Mouse (Mus musculus): Measurements from ENCODE around the gene Aim2.
"Not testable (repeated sequence)": the region's sequence is repeated elsewhere in the genome, so short reads cannot be mapped to it uniquely, and the experiment has no call there.

The Aim2 gene

GRCm38 (mm10) chr1:173451665-173452064 is 101.0 kb downstream of the Aim2 start:
- DNase-seq (ENCODE audit: low read depth in 1 of 2, low spot score in 2 of 2), result peak; percentile 34 to 46

GRCm38 (mm10) chr1:173456139-173456754 is 105.6 kb downstream of the Aim2 start:
- no peak for DNase-seq (ENCODE audit: low read depth in 1 of 2, low spot score in 2 of 2)

DNA sequence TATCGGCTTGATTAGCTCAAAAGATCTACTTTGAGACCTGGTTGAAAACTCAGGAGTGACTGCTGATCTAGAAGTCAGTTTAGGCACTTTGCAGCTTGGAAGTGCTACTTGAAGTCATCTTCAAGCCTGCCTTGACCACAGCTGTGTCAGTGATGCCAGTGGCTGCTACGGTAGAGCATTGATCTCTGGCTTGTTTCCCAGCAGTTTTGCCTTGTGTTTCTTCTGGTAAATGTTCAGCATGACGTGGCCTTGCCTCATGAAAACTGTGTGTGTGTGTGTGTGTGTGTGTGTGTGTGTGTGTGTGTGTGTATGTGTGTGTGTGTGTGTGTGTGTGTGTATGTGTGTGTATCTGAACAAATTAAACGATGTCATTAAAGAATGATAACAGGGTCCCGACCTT is 106.1 kb downstream of the Aim2 start:
- no peak for DNase-seq (ENCODE audit: low read depth in 1 of 2, low spot score in 2 of 2)

DNA sequence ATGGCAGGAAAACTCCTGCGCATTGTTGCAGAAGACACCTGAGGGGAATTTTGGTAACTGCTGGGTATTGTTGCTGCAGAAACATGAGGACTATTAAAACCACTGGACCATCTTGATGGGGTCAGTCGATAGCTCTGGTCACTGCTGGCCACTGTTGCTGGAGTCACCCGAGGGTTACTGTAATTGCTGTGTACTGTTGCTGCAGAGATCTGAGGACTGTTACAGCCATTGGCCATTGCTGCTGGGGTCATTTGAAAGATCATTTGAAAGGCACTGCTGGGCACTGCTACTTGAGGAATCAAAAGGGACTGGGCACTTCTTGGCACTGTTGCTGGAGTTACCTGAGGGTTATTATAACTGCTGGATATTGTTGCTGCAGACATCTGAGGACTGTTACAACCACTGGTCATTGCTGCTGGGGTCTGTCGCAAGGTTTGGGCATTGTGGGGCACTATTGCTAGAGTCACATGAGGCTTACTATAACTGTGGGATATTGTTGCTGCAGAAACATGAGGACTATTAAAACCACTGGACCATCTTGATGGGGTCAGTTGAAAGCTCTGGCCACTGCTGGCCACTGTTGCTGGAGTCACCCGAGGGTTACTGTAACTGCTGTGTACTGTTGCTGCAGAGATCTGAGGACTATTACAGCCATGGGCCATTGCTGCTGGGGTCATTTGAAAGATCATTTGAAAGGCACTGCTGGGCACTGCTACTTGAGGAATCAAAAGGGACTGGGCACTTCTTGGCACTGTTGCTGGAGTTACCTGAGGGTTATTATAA is 129.9 kb downstream of the Aim2 start:
- not testable (repeated sequence) for DNase-seq (ENCODE audit: low read depth in 1 of 2, low spot score in 2 of 2)

- not testable (repeated sequence) for DNase-seq (ENCODE audit: low read depth in 1 of 2, low spot score in 2 of 2)
These were observed 130.5 kb downstream of the Aim2 start for GRCm38 (mm10) chr1:173481182-173481574.

DNA sequence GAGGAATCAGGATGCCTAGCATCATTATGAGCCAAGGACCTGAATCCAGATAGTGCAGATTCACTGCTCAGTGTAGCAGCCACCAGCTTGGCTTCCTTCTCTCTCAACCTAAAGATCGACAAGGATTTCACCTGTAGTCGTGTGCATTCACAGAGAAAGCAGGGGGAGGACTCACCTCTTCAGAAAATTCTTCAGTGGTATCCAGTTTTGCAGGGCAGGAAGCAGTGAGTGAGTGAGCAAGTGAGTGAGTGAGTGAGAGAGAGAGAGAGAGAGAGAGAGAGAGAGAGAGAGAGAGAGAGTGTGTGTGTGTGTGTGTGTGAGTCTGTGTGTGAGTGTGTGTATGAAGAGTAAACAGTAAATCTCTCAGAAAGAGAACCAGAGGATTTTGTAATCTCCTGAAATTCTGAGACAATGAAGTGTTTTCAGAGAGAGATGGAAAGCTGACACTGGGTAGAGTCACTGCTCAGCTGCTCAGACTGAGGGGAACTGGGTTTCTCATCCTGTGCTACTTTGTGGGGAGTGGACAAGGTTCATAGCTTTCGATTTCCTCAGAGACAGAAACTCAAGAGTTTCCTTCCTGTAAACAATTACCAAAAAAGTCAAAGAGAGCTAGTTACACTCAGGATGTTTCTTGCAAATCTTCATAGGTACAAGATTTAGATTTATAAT is 140.3 kb downstream of the Aim2 start, which contains the start of gene Ifi206:
Gene Ifi206, minus strand, starts transcription at position 230 of the 669 bp plus-strand sequence.
- DNase-seq (ENCODE audit: low read depth in 1 of 2, low spot score in 2 of 2), result not testable (repeated sequence)

DNA sequence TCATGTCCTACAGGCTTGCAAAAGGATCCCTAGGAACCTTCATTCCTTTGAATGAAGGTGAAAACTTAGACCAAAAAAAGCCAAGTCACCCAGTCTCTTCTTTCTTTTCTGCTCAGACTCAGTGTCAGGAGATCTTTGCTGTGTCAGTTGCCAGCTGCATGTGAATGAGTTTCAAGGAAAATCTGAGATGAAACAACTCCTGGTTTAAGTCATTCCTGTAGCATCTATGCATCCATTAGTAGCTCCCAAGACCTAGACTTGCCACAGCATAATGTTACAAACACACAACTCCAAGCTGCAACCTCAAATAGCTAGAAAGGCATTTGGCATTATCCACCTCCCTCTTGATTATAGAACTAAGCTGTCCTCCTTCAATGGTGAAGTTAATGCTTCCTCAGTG is 140.8 kb downstream of the Aim2 start:
- not testable (repeated sequence) for DNase-seq (ENCODE audit: low read depth in 1 of 2, low spot score in 2 of 2)

DNA sequence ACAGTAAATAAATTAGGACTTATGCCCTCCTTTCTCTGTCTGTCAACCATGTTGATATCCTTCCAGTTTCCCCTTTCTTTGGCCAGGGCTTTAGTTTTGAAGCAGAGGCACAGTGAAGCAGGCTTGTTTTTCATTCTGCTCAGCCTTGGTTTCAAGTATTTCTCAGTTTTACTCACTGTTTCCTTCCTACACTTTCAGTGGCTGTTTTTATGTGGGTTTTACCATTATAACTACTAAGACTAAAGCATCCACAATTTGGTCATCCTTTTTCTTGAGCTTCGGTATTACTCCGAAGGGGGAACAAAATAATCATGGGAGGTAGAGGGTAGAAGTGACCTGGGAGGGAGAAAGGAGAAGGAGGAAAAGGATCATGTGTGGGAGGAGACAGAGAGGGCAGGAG is 159.9 kb downstream of the Aim2 start:
- DNase-seq (ENCODE audit: low read depth in 1 of 2, low spot score in 2 of 2), result not testable (repeated sequence)
